Comparison of ENCODE assay signal across 33 mouse cellular contexts in the genomic region with DNA sequence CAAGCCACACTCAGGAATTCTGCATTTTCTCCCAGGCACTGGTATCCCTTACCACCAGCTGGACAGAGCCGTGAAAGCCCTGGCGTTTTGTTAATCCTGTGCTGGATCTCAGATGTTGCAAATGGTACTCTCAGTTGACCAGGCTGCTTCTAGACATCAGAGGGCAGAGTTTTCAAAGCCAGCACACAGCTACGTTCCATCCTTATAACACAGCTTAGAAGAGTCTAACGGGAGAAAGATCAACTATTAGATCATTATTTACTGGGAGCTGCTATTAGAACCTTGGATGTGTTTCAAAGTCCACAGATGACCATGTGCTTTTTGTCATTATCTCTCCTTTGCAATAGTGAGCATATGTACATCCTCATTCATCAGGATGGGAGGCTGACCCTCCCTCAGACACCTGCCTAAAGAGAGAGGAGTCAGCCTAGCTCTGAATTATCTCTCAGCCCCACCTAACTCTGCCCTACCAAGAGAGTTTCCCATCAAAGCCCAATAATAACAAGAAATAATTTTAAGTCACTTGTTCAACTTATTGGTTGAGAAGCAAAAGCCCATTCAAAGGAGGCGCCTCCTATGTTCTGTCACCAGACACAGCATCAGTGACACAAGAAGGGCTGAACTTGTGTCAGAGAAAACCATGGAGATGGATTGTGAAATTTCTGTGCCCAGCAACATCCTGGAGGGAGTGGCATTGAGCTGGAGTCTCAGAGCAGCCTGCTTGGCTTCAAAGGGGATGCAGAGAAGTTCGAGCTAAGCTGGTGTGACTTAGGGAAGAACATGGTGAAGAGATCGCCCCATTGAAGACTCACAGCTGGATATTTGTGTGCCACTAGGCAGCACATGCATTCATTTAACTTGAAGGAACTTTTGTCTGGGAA. TPM values are rescaled to one million over a fixed set of nuclear protein-coding genes. Genes with fewer than 3 reads are reported as not detected.
DNase-seq lines count a peak whose midpoint lies in the region; ATAC-seq and TF ChIP-seq lines count a peak whose summit lies in the region.
"Had no signal": no experiment of that assay in that cellular context is flagged by ENCODE, and none has a peak within 500 bp of the region (broad histone marks: within the 10 kb centered on the region; RNA-seq: fewer than 3 reads in every experiment).

No protein-coding gene starts in this region.

- H3K36me3 ChIP-seq in lung, embryonic 15.5 days = no peaks in the 10 kb centered on the region
- H3K36me3 ChIP-seq: embryonic facial prominence, embryonic 10.5 days; embryonic facial prominence, embryonic 13.5 days; forebrain, embryonic 12.5 days; forebrain, embryonic 15.5 days; G1E; heart, embryonic 12.5 days; heart, embryonic 15.5 days had no signal

- WGBS in lung, embryonic 15.5 days = 57% methylated on average over 7 of the region's 7 CpGs
- WGBS in lung, adult 2 months = 67% methylated on average over 7 of the region's 7 CpGs

- H3K9ac ChIP-seq in lung, embryonic 15.5 days = no peak overlapping the region
- H3K9ac ChIP-seq: embryonic facial prominence, embryonic 13.5 days; forebrain, embryonic 12.5 days; forebrain, embryonic 15.5 days; heart, embryonic 12.5 days; heart, embryonic 15.5 days; hindbrain, embryonic 14.5 days had no signal

- no peaks in the 10 kb centered on the region for H3K4me1 ChIP-seq in lung, embryonic 15.5 days
- H3K4me1 ChIP-seq in lung, adult 2 months (ENCODE audit: control insufficient read depth, insufficient read depth, low read length) = no peaks in the 10 kb centered on the region
- H3K4me1 ChIP-seq: embryonic facial prominence, embryonic 10.5 days; embryonic facial prominence, embryonic 13.5 days; forebrain, embryonic 12.5 days; forebrain, embryonic 15.5 days; heart, embryonic 12.5 days; heart, embryonic 15.5 days had no signal

- TF ChIP-seq POLR2A in lung, adult 2 months (IDR thresholded peaks at IDR 0.05; ENCODE audit: borderline replicate concordance, extremely low read depth, low read depth, low read length) = no peak

- no peak for TF ChIP-seq CTCF in lung, adult 2 months (IDR thresholded peaks at IDR 0.05; ENCODE audit: insufficient read depth, low read length)

- H3K27me3 ChIP-seq in lung, embryonic 15.5 days = no peaks in the 10 kb centered on the region
- H3K27me3 ChIP-seq: CH12.LX; embryonic facial prominence, embryonic 13.5 days; forebrain, embryonic 12.5 days; forebrain, embryonic 15.5 days; heart, embryonic 12.5 days; heart, embryonic 15.5 days had no signal

- no peak for DNase-seq in lung, adult 2 months
- no peak for DNase-seq in urinary bladder, postnatal 36 days (ENCODE audit: low spot score in 2 of 2)
- no peak for DNase-seq in Muller cell, postnatal 12 days (ENCODE audit: inconsistent ontology term)
- DNase-seq: adrenal gland, adult 2 months; adrenal gland, postnatal 14 days; B cell, adult 2 months; cerebellum, adult 11 months; cerebellum, adult 2 months; cerebellum, adult 9-11 months; cerebellum, postnatal 25 days; embryo, embryonic 11 days; gastrocnemius, postnatal 14 days; heart, adult 18-20 months; heart, postnatal 10 days; heart, postnatal 36 days had no signal

- no peaks in the 10 kb centered on the region for H3K9me3 ChIP-seq in lung, embryonic 15.5 days
- H3K9me3 ChIP-seq: embryonic facial prominence, embryonic 10.5 days; embryonic facial prominence, embryonic 13.5 days; forebrain, embryonic 12.5 days; forebrain, embryonic 15.5 days; G1E; heart, embryonic 12.5 days; heart, embryonic 15.5 days had no signal

- no peak overlapping the region for H3K4me2 ChIP-seq in lung, embryonic 15.5 days
- H3K4me2 ChIP-seq: embryonic facial prominence, embryonic 13.5 days; forebrain, embryonic 12.5 days; forebrain, embryonic 15.5 days; heart, embryonic 12.5 days; heart, embryonic 15.5 days; hindbrain, embryonic 14.5 days had no signal

- peak; percentile 66 for ATAC-seq in lung, embryonic 15.5 days (ENCODE audit: borderline replicate concordance, extremely low read depth, low FRiP score, low TSS enrichment)
- ATAC-seq in common myeloid progenitor, adult 5-6 weeks (replicated peaks; ENCODE audit: low read depth, poor library complexity, severe bottlenecking) = 0 out of 2 replicates have a peak, but pooled peaks have one; percentile 50
- peak; percentile 36 to 49; a peak in 1 of 4 replicates for ATAC-seq in hematopoietic stem cell, adult 5-6 weeks (replicated peaks in 1 of 2; ENCODE audit: insufficient read depth in 1 of 2, low FRiP score in 2 of 2, low TSS enrichment in 1 of 2, low read depth in 1 of 2, poor library complexity in 2 of 2, severe bottlenecking in 2 of 2)
- ATAC-seq: forebrain, embryonic 15.5 days; hindbrain, postnatal 0 days; inflammation-experienced regulatory T-cells, adult 6 months had no signal

- no peak overlapping the region for H3K4me3 ChIP-seq in lung, embryonic 15.5 days
- no peak overlapping the region for H3K4me3 ChIP-seq in lung, adult 2 months (replicated peaks; ENCODE audit: extremely low read depth, low read depth, low read length)
- H3K4me3 ChIP-seq: embryonic facial prominence, embryonic 10.5 days; embryonic facial prominence, embryonic 13.5 days; erythroblast, embryonic 14.5 days; forebrain, embryonic 12.5 days; forebrain, embryonic 15.5 days; heart, embryonic 12.5 days; heart, embryonic 15.5 days had no signal

- H3K27ac ChIP-seq in lung, embryonic 15.5 days = no peak overlapping the region
- H3K27ac ChIP-seq: embryonic facial prominence, embryonic 10.5 days; embryonic facial prominence, embryonic 13.5 days; forebrain, embryonic 12.5 days; forebrain, embryonic 15.5 days; heart, embryonic 15.5 days; hindbrain, embryonic 14.5 days; hindbrain, postnatal 0 days had no signal

RNA-seq across cellular contexts. Expression of gene Ptgdr, which starts 37.8 kb away (rescaled TPM):
- 0.09 and 0.11 TPM in 2 replicates for polyA plus RNA-seq in lung, embryonic 15.5 days (2015; fragmentation: Nextera tagmentation; extraction: Ambion mirVana)
- not detected in 2 replicates for polyA plus RNA-seq in lung, adult 2 months (2012; rRNA removed)
- not detected in 2 replicates for total RNA-seq in common myeloid progenitor, adult 5-6 weeks (2017)
- not detected in 2 replicates for total RNA-seq in hematopoietic stem cell, adult 5-6 weeks (2017)
- total RNA-seq: adrenal gland, adult 2 months; adrenal gland, postnatal 14 days; CH12.LX; gastrocnemius, adult 18-20 months; gastrocnemius, postnatal 4 days; heart, adult 18-20 months; heart, postnatal 10 days; heart, postnatal 36 days had no signal
- polyA plus RNA-seq: embryonic facial prominence, embryonic 10.5 days; erythroblast, embryonic 14.5 days; G1E; heart, embryonic 12.5 days; heart, embryonic 15.5 days; hindbrain, embryonic 11.5 days; inflammation-experienced regulatory T-cells, adult 6 months had no signal
